Mouse (Mus musculus) right cerebral cortex, adult 18-20 months (tissue): Measurements from ENCODE around the gene Krtap14.

Experiments
- DNase-seq: peaks from one replicate; pipeline ENCODE4 v3.0.0; 2022; ENCODE audit warnings: mixed read lengths

Gene Krtap14

DNA sequence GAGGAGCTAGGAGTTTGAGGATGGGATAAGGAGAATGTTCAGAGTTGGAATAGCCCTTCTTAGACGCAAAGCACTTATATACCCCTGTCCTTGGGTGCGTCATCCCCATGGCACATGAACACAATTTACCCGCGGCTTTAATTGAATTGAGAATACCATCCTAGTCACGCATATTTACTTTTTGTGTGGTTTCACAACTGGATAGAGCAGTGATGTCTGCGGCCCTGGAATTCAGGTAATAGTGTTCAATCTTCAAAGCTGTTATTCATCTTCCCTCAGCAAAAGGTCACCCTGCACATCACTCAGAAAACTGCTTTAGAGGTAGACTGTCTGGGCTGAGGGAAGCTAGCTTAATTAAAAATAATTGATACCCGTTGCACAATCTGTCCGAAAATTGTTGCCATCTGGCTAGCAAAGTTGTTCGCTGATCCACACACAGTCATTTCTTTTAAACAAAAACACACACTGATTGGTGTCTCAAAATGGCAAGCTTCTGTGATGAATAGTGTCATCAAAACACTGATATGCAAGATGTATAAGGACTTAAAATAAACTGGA lies at the start of gene Krtap14:
Gene Krtap14, minus strand, starts transcription at position 51 of the 558 bp plus-strand sequence.
- DNase-seq, result no peak

DNA sequence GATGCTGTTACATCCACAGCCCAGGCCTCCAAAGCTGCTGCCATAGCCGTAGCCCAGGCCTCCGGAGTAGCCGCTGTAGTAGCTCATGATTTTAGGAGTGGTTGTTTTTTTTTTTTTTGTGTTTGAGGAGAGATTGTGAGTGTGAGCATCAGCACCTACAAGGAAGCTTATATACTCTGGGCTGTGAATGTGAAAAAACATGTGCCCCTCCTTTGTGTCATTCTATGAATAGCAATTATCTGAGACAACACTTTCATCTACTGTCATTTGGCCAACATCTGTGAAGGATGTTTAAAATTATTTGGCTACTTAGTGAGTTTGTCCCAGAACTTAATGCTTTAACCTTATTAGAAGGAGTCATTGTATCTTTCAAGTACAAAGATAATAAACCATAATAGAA lies 48.2 kb upstream of the Krtap14 start, which contains the start of gene Krtap19-2:
Gene Krtap19-2, minus strand, starts transcription at position 101 of the 400 bp plus-strand sequence.
- no peak for DNase-seq

DNA sequence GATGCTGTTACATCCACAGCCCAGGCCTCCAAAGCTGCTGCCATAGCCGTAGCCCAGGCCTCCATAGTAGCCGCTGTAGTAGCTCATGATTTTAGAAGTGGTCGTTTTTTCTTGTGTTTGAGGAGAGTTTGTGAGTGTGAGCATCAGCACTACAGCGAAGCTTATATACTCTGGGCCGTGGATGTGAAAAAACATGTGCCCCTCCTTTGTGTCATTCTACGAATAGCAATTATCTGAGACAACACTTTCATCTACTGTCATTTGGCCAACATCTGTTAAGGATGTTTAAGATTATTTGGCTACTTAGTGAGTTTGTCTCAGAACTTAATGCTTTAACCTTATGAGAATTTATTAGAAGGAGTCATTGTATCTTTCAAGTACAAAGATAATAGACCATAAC lies 43.4 kb upstream of the Krtap14 start, which contains the start of gene Krtap19-1:
Gene Krtap19-1, minus strand, starts transcription at position 101 of the 400 bp plus-strand sequence.
- no peak for DNase-seq

DNA sequence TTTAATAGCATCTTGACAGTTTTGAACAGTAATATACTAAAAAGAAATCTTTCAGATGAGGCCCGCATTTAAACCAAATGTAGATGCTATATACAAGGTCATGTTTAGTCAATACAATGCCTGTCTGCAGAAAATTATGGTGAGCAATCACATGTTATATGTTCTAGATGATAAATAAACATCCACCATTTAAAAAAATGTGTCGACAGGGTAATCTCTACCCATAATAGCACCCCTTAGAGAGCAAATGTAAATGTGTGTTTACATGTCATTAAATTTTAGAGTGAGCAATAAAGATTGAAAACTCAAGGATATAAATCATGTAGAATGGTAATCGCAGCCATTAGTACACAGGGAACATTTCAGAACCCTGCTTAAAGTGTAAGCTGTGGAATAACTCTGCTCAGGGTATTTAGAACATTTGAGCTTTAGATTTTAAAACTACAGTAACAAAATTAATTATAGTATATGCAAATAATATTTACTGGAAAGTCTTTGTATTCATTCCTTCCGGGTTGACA lies 39.0 kb upstream of the Krtap14 start:
- no peak for DNase-seq

DNA sequence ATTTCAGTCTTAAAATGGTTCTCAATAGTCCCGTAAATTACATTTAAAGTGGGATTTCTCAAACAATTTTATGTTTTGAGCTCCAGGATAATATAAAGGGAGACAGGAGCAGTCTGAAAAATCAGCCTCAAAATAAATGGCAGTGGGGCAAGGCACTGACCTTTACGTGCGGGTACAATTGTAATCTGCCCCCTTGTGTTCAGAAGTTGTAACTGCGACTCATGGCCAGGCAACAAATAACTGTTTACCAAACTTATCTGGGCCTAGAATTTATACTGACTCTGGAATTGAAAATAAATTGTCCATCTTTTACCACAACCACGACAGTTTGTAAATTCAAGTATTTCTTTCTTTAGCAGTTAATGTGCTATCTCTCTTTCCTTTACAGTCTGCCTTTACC lies 25.5 kb upstream of the Krtap14 start:
- no peak for DNase-seq

DNA sequence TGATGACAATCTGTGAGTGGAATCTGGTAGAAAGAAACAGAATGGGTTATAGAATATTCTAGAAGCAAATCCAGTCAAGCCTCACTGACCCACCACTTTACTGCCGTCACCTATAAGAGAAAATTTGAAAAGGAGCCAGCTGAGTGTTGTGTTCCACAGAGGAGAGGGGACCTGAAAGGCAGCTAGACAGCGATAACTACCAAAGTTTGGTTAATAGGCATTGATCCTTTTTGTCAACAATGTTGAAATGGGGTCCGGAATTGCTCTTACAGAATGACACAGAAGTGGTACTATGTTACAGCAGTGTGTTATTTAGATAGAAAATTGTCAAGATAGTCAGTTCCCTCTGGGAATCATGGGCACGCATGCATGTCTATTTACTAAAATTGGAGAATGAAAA lies 22.6 kb upstream of the Krtap14 start:
- DNase-seq, result no peak

DNA sequence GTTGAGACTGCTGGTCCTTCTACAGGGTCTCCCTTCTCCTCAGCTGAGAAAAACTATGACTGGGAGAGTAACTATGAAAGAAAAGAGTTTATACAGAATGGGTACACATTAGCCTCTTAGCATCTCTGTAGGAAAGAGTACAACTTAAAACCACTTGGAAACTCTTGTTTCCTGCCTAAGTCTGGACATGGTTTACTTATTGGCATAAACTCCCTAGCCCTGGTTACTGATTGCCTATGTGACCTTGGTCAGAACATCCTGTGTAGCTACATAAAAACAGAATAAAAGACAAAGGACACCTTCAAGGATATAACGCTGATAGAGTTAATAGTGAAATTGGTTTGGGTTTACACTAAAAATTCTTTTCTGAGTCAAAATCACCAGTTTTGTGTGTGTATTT lies 21.4 kb upstream of the Krtap14 start:
- no peak for DNase-seq

DNA sequence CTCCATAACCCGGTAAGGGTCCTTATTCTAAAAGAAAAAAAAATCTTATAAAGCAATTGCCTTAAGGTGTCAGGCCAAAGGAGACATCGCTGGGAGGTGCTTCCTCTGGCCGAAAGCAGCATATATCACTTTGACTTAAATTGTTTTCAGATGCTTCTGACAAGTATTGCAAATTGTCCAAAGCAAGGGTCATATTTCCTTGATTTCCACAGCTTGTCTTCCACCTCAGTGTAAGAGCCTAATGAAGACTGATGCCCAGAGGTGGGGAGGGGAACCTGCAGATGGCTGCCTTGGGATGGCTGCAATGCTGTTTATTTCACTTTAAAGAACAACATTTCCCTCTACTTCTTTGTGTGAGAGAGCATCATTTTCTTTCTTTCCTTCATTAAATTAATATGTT lies 1.0 kb upstream of the Krtap14 start:
- no peak for DNase-seq

DNA sequence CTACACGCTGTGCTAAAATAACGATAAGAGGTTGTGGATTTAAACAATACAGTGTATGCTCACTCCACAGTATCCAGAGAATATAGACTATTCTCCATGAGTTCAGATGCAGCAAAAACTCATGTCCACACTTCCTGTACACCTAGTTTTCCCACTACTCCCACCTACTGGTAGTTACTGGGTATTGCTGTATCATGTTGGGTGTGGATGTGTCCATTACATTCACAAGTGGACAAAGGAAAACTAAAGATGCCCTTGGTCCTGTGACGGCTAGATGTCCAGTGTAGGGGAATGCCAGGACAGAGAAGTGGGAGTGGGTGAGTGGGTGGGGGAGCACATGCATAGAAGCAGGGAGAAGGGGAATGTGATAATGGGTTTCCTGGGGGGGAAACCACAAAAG lies 2.2 kb downstream of the Krtap14 start:
- no peak for DNase-seq

DNA sequence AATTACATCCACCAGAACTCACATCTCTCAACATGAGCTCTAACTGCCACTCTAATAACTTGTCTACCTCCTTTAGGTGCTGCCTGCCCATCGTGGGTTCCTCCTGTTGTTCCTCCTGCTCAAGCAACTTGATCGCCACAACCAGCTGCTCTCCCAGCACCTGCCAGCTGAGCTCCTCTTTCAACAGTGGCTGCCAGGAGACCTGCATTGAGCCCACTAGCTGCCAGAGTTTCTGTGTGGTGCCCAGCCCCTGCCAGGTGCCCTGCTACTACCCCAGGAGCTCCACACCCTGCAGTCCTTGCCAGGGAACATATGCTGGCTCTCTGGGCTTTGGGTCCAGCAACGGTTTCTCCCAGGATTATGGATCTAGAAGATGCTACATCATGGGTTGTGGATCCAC lies 5.9 kb downstream of the Krtap14 start, which contains the start of gene Krtap15:
Gene Krtap15, plus strand, starts transcription at position 150 of the 400 bp plus-strand sequence.
- no peak for DNase-seq

DNA sequence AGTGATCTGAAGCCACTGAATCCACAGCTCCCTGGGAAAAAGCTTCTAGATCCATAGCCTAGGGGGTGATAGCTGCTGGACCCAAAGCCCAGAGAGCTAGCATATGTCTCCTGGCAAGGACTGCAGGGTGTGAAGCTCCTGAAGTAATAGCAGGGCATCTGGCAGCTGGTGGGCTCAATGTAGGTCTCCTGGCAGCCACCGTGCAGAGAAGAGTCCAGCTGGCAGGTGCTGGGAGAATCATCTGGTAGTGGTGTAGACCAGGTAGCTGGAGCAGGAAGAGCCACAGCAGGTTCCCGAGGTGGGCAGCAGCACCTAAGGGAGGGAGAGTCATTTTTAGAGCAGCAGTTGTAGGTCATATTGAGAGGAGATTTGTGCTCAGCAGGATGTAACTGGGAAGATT lies 14.1 kb downstream of the Krtap14 start, which contains the start of gene Gm20741:
Gene Gm20741, minus strand, starts transcription at position 394 of the 400 bp plus-strand sequence.
- no peak for DNase-seq

DNA sequence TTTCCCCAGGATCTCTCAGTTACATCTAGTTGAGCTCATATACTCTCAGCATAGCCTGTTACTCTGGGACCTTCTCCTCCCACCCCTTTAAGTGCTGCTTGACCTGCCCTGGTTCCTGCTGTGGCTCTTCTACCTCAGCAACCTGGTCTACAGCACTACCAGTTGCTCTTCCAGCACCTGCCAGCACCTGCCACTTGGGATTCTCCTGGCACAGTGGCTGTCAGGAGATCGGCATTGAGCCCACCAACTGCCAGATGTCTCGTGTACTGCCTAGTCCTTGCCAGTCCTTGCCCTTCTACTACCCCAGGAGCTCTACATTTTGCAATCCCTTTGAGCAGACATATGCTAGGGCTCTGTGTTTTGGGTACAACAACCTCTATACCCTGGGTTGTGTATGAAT lies 39.2 kb downstream of the Krtap14 start:
- DNase-seq, result no peak

DNA sequence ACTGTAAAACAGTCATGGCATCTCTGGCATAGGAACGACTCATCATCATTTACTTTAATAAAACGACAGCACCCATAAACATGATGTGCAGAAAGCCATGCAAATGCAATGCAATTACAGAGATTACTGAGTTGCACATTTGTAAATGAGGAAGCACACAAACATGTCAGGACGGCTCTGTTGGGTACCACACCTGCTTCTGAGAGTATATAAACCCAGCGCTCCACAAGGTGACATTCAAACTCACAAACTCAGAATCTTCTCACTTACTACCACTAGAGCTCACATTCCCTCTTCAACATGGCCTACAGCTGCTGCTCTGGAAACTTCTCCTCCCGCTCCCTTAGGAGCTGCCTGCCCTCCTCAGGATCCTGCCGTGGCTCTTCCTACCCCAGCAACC lies 48.3 kb downstream of the Krtap14 start, which contains the start of gene Gm5965:
Gene Gm5965, plus strand, starts transcription at position 301 of the 400 bp plus-strand sequence.
- DNase-seq, result no peak

DNA sequence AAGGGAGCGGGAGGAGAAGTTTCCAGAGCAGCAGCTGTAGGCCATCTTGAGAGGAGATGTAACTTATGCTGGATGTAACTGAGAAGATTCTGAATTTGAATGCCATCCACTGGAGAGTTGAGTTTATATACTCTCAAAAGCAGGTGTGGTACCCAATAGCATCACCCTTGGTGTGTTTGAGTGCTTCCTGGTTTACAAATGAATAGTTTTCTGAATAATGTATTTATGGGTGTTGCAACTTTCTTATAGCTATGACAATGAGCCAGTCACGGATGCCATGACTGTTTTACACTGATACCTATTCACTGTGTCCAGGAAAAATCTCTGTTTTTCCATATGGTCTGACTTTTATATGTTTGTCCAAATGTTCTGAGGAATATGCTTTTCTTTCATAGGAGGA lies 51.8 kb downstream of the Krtap14 start, which contains the start of gene 2310057N15Rik:
Gene 2310057N15Rik, minus strand, starts transcription at position 101 of the 400 bp plus-strand sequence.
- no peak for DNase-seq
